Mouse (Mus musculus) liver, embryonic 13.5 days (tissue): ENCODE results near the gene Tspan31. TPM values are rescaled to one million over a fixed set of nuclear protein-coding genes. Genes with fewer than 3 reads are reported as not detected.
A peak's percentile ranks its signal among the peaks of the same experiment; 100 is the strongest.

Experiments used
- ATAC-seq: fragments of 200-750 bp; cut with Nextera tagmentation; 2 replicates; pipeline ENCODE4 v1.8.0; 2017; ENCODE audit warnings: low read depth, mild to moderate bottlenecking, moderate number of reproducible peaks, moderate library complexity
- DNase-seq: peaks from one replicate; pipeline ENCODE4 v3.0.0; 2022
- H3K27ac ChIP-seq: fragments of 300-500 bp; sonication (generic); 2 replicates; pipeline ENCODE4 v1.5.1; 2015; ENCODE audit warnings: moderate library complexity, mild to moderate bottlenecking, inconsistent platforms
- H3K27me3 ChIP-seq: fragments of 300-500 bp; sonication (generic); 2 replicates; pipeline ENCODE4 v1.6.1; 2015; ENCODE audit warnings: mild to moderate bottlenecking, inconsistent platforms
- H3K36me3 ChIP-seq: fragments of 300-500 bp; sonication (generic); 2 replicates; pipeline ENCODE4 v1.6.1; 2015; ENCODE audit warnings: mild to moderate bottlenecking, inconsistent platforms
- H3K4me1 ChIP-seq: fragments of 300-500 bp; sonication (generic); replicated peaks from 2 replicates; pipeline ENCODE4 v1.6.1; 2015; ENCODE audit warnings: inconsistent platforms
- H3K4me2 ChIP-seq: fragments of 300-500 bp; sonication (generic); 2 replicates; pipeline ENCODE4 v1.6.1; 2015; ENCODE audit warnings: inconsistent platforms, mild to moderate bottlenecking, moderate library complexity
- H3K4me3 ChIP-seq: fragments of 300-500 bp; sonication (generic); replicated peaks from 2 replicates; pipeline ENCODE4 v1.5.1; 2015; ENCODE audit warnings: mild to moderate bottlenecking, inconsistent platforms
- H3K9ac ChIP-seq: fragments of 300-500 bp; sonication (generic); 2 replicates; pipeline ENCODE4 v1.6.1; 2015; ENCODE audit warnings: mild to moderate bottlenecking, inconsistent platforms
- H3K9me3 ChIP-seq: fragments of 300-500 bp; sonication (generic); replicated peaks from 2 replicates; pipeline ENCODE4 v1.6.1; 2016; ENCODE audit warnings: inconsistent platforms
- WGBS: fragments of 180-500 bp; shearing (Covaris S2); methylation state at CpG from one replicate; pipeline ENCODE4 v1.1.7; 2015; ENCODE audit not compliant: insufficient replicate concordance; 5-methylcytosine and 5-hydroxymethylcytosine counted together
- polyA plus RNA-seq: library from polyadenylated mRNA; unstranded; fragments of >200 nt; fragmentation: Nextera tagmentation; extraction: Ambion mirVana; gene quantifications from 2 replicates; pipeline ENCODE4 v1.2.1, GENCODE M21; 2015

Tspan31 gene
- polyA plus RNA-seq, 1 experiment from 2014 or later: 69.4 TPM

- Histone ChIP-seq H3K36me3 (peaks cover 23% of the 10 kb centered on the region), H3K4me1 (peaks cover 28% of the 10 kb centered on the region), H3K9ac (peak overlapping the region; percentile 70), H3K27me3 (peaks cover 52% of the 10 kb centered on the region), H3K27ac (no peak overlapping the region), H3K9me3 (no peaks in the 10 kb centered on the region), H3K4me3 (peak overlapping the region; percentile 78), H3K4me2 (peak overlapping the region; percentile 94)
- DNase-seq (no peak), ATAC-seq (no peak)
- WGBS: 3% methylated on average over 20 of the region's 20 CpGs
Measured at GRCm38 (mm10) chr10:127040569-127041214, 29.4 kb downstream of the Tspan31 start.

DNA sequence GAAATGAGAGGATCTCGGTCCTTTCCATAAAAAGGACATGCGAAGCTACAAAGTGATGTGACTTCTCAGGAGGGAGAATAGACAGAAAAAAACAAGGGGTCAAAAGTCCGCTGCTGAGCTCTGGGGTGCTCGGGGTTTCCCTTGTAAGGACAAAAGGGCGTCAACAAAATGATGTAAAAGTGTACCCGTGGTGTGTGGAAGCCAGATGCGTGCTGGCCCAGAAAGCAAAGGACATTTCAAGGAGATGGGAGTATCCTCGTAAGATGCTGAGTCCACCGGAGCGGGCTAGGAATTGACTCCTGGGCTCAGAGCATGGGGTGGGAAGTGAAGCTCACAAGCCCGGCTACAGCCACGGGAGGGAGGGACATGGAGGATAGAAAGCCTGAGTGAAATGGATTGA is 32.4 kb downstream of the Tspan31 start:
- peaks cover 52% of the 10 kb centered on the region for H3K27me3 ChIP-seq
- 64% methylated on average over 12 of the region's 12 CpGs for WGBS
- no peak overlapping the region for H3K4me2 ChIP-seq
- peaks cover 21% of the 10 kb centered on the region for H3K4me1 ChIP-seq
- no peaks in the 10 kb centered on the region for H3K9me3 ChIP-seq
- ATAC-seq (no peak), DNase-seq (no peak)
- no peak overlapping the region for H3K9ac ChIP-seq
- H3K4me3 ChIP-seq: no peak overlapping the region
- no peak overlapping the region for H3K27ac ChIP-seq
- no peaks in the 10 kb centered on the region for H3K36me3 ChIP-seq

DNA sequence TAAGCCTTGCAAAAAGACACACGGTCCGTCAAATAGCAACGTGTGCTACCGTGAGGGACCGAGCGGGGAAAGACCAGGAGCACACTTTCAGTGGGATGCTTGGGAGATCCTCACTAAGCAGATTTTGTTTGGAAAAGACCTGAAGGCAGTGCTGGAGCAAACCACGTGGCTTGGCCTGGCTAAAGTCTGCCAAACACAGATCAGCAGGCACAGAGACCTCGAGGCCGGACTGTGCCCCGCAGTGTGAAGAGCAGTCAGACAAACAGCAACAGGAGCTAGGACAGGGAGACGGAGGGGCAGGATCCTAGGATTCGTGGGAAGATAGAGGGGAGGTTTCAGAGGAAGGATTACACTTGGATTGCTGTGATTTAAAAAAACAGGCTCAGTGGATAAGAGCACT is 33.8 kb downstream of the Tspan31 start:
- H3K9me3 ChIP-seq: no peaks in the 10 kb centered on the region
- ATAC-seq (no peak), DNase-seq (no peak)
- peaks cover 8% of the 10 kb centered on the region for H3K4me1 ChIP-seq
- no peak overlapping the region for H3K4me3 ChIP-seq
- no peak overlapping the region for H3K9ac ChIP-seq
- H3K27ac ChIP-seq: no peak overlapping the region
- 71% methylated on average over 12 of the region's 12 CpGs for whole genome bisulfite sequencing
- H3K4me2 ChIP-seq: no peak overlapping the region
- no peaks in the 10 kb centered on the region for H3K36me3 ChIP-seq
- peaks cover 48% of the 10 kb centered on the region for H3K27me3 ChIP-seq

- WGBS: 59% methylated on average over 8 of the region's 8 CpGs
- no peak overlapping the region for H3K9ac ChIP-seq
- DNase-seq: no peak
- no peak for ATAC-seq
- H3K4me3 ChIP-seq: no peak overlapping the region
- H3K4me1 ChIP-seq: peaks cover 13% of the 10 kb centered on the region
- H3K27me3 ChIP-seq: peaks cover 18% of the 10 kb centered on the region
- H3K27ac ChIP-seq: no peak overlapping the region
- no peaks in the 10 kb centered on the region for H3K9me3 ChIP-seq
- peaks cover 11% of the 10 kb centered on the region for H3K36me3 ChIP-seq
- H3K4me2 ChIP-seq: no peak overlapping the region
Measured at GRCm38 (mm10) chr10:127033301-127033741, 36.7 kb downstream of the Tspan31 start.

GRCm38 (mm10) chr10:127030336-127031296 is 39.4 kb downstream of the Tspan31 start, which contains the start of gene Tsfm:
TSS of gene Tsfm (minus strand) at chr10:127030840.
- Histone ChIP-seq H3K27ac (peak within 1 kb of the TSS; percentile 50), H3K4me3 (peak within 1 kb of the TSS; percentile 90), H3K27me3 (no peaks in the 10 kb centered on the region), H3K36me3 (peaks cover 38% of the 10 kb centered on the region), H3K4me2 (peak within 1 kb of the TSS; percentile 97), H3K9ac (peak within 1 kb of the TSS; percentile 92), H3K4me1 (peaks cover 13% of the 10 kb centered on the region), H3K9me3 (no peaks in the 10 kb centered on the region)
- ATAC-seq (peak; percentile 86), DNase-seq (peak; percentile 82)
- WGBS: 6% methylated on average over 55 of the region's 56 CpGs

DNA sequence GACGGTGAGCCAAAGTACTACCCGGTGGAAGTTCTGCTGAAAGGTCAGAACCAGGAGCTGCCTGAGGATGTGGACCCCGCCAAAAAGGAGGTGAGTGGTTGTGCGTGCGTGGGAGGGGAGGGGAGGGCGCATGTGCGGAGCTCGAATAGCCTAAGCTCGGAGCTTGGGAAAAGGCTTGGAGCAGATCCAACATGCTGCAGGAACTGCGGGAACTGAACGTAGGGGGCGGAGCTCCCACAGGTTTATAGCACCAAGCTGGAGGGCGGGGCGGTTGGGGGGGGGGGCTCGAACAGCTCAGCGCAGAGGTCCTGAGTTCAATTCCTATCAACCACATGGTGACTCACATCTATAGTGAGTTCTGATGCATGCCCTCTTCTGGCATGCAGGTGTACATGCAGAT is 51.6 kb downstream of the Tspan31 start:
- Histone ChIP-seq H3K4me2 (no peak overlapping the region), H3K9me3 (no peaks in the 10 kb centered on the region), H3K36me3 (peaks cover 16% of the 10 kb centered on the region), H3K27ac (no peak overlapping the region), H3K27me3 (peaks cover 3% of the 10 kb centered on the region; the same call in 1 of the 2 replicates), H3K9ac (no peak overlapping the region), H3K4me1 (0 out of 2 replicates have a peak, but pooled peaks cover under 1% of the 10 kb centered on the region), H3K4me3 (no peak overlapping the region)
- DNase-seq (no peak), ATAC-seq (no peak)
- 69% methylated on average over 16 of the region's 16 CpGs for WGBS

Other genes with a start within 250 kb of the Tspan31 start
- gene Atp23, start 168.9 kb downstream of the Tspan31 start, polyA plus RNA-seq: 9.3 and 10.0 TPM in 2 replicates
- gene Ctdsp2, start 91.5 kb downstream of the Tspan31 start, polyA plus RNA-seq: 9.9 and 10.8 TPM in 2 replicates
- gene Avil, start 69.6 kb downstream of the Tspan31 start, polyA plus RNA-seq: 0.08 and 0.12 TPM in 2 replicates
- gene Tsfm, start 39.4 kb downstream of the Tspan31 start, polyA plus RNA-seq: 65.7 and 75.6 TPM in 2 replicates
- 28.3 and 29.5 TPM in 2 replicates for gene Mettl1, start 28.9 kb downstream of the Tspan31 start, polyA plus RNA-seq
- gene Eef1akmt3, start 28.8 kb downstream of the Tspan31 start, polyA plus RNA-seq: 0.07 and 0.14 TPM in 2 replicates
- gene Cyp27b1, start 22.0 kb downstream of the Tspan31 start, polyA plus RNA-seq: not detected in 2 replicates
- gene March9, start 10.1 kb downstream of the Tspan31 start, polyA plus RNA-seq: 0.07 TPM in 1 of 2 replicates, not detected in the other
- gene Cdk4, start 6.7 kb downstream of the Tspan31 start, polyA plus RNA-seq: 645 and 664 TPM in 2 replicates
- 0.41 and 0.85 TPM in 2 replicates for gene Agap2, start 5.0 kb upstream of the Tspan31 start, polyA plus RNA-seq
- 45.6 and 49.0 TPM in 2 replicates for gene Os9, start 50.9 kb upstream of the Tspan31 start, polyA plus RNA-seq
- 9.3 and 11.0 TPM in 2 replicates for gene B4galnt1, start 95.0 kb upstream of the Tspan31 start, polyA plus RNA-seq
- gene Slc26a10, start 110.4 kb upstream of the Tspan31 start, polyA plus RNA-seq: 1.8 and 2.1 TPM in 2 replicates
- gene Arhgef25, start 119.8 kb upstream of the Tspan31 start, polyA plus RNA-seq: 8.1 and 8.2 TPM in 2 replicates
- 16.8 and 19.3 TPM in 2 replicates for gene Dtx3, start 125.5 kb upstream of the Tspan31 start, polyA plus RNA-seq
- 39.8 and 45.8 TPM in 2 replicates for gene Pip4k2c, start 141.3 kb upstream of the Tspan31 start, polyA plus RNA-seq
- gene Kif5a, start 193.1 kb upstream of the Tspan31 start, polyA plus RNA-seq: 0.02 and 0.14 TPM in 2 replicates
- 80.0 and 80.1 TPM in 2 replicates for gene Dctn2, start 196.1 kb upstream of the Tspan31 start, polyA plus RNA-seq
- 5.9 and 6.5 TPM in 2 replicates for gene Mbd6, start 218.8 kb upstream of the Tspan31 start, polyA plus RNA-seq
- gene Mars, start 241.5 kb upstream of the Tspan31 start, polyA plus RNA-seq: 150 and 166 TPM in 2 replicates